Mouse (Mus musculus) embryonic fibroblast, embryonic 13.5 days (primary cell): ENCODE measurements around the gene Impg1.

Experiments used
- CTCF ChIP-seq: IDR thresholded peaks from 2 replicates; pipeline ENCODE4 v1.5.1; 2011; ENCODE audit warnings: mild to moderate bottlenecking, control low read depth, low read length, moderate library complexity, borderline replicate concordance; ENCODE audit not compliant: insufficient read depth
- POLR2A ChIP-seq: IDR thresholded peaks from 2 replicates; pipeline ENCODE4 v1.6.1; 2011; ENCODE audit warnings: low read depth, mild to moderate bottlenecking, control low read depth, low read length, moderate library complexity

- TF ChIP-seq CTCF, result no peak
- TF ChIP-seq POLR2A, result no peak
Measured at GRCm38 (mm10) chr9:80269596-80269995, 195.7 kb downstream of the Impg1 start.
